Mouse (Mus musculus): ENCODE results near the gene Ntm.
A peak's percentile ranks its signal among the peaks of the same experiment; 100 is the strongest.

Gene Ntm

DNA sequence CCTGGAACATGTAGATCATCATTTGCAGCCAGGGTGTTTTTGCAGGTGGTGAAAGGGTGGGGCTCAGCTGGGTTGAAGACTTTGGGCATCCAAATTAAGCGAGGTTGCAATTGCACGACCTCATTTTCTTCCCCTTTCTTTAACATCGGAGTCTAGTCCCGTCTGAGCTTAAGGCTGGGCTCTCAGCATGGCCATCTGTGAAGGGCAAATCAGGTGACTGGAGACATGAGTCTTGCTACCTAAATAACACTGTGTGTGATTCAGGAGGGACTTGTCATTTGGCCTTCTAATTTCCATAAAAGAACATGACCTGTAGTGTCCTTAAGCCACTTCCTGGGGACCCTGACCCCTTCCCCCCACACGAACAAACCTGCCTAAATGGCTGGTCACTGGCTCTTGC lies 394.4 kb downstream of the Ntm start:
- no peak for DNase-seq

DNA sequence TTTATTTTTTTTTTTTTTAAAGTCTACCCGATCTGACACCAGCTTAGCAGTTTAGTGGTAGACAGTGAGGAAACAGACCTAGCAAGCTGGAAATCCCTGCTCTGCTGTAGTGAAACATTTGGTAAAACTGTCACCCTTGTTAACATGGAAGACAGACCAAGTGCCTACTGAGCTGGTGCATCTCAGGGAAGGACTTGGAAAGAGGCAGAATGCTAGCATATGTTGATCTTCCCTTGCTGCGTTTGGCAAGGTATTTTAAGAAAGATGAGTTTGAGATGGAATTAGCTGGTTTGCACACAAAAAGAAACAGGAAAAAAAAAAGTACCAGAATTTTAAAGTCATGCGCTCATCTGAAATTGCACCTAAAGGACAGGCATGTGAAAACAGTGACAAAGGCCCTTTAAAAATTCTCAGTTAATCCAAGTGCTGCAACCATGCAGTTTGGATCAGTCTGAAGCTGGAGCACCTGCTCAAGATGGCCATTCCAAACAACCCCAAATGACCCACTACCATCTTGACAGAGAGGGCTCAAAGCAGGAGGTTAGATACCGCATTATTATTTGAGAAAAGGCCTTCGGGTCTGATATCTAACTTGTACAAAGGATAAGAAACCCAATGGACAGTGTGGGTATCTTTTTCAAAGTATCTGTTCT lies 400.4 kb downstream of the Ntm start:
- no peak for DNase-seq

DNA sequence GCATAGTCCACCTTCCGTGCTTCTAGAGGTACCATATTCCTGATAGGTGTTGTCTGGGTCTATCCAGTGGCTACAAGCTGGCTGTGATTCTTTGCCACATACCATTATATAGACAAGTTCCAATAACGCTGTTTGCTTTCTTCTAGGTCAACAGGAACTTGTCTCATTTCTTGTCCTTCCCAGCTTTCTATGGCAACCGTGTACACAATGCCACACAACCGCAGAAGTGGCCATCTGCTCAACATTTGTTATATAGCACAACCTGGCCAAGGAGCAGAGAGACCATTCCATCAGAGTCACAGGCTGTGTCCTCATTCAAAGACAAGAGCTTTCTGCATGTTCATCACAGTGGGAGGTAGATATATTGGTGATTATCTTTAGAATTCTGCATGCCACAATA lies 404.0 kb downstream of the Ntm start:
- no peak for DNase-seq

DNA sequence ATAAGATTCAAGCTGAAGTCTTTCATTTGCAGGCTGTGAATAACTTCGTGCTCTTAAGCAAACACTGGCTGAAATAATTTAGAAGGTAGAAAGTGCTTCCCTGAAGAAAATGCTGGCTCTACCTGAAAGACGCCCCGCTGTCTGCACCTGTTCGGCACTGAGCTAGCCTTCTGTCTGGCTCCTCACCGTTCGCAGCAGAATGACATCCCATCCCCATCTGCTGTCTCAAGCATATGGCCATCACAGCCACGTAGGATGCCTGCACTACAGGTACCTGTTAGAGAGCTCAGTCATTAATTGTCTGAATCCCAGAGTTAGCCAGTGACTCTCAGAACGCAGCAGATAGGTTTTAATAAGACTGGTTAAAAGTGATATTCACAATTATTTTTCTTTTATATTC lies 412.4 kb downstream of the Ntm start:
- DNase-seq = no peak

DNA sequence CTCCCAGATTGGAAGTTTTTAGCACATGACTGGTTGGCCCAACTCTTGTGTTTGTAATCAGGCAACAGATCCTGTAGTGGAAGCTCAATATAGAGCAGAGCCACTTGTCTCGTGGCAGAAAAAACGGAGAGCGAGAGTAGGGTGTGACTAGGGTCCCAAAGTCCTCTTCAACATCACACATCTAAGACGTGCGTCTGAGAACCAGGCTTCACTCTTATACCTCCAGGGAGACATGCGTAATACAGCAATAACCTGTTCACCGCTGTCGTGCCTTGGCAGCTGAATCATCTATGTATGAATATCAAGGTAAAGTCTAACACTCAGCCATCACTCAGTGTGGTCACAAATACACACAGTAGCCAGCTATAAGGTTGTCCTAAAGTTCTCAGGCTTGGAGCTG lies 412.8 kb downstream of the Ntm start:
- no peak for DNase-seq

DNA sequence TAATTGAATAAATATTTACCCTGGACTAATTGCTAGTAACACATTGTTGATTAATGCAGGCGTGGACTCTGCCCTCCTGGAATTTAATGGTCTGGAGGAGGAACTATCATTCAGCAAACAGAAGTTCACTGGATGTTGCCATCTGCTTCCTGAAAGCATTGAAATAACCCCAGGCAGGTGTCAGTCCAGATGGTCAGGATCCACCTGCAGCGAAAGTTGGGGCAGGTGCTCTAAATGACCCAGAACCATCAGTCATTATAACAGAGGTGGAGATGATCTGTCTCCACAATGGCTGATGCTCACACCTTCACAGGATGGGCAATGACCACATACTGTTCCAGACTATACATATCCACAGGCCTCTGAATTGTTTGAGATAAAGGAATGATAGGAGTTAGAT lies 426.5 kb downstream of the Ntm start:
- DNase-seq = no peak

DNA sequence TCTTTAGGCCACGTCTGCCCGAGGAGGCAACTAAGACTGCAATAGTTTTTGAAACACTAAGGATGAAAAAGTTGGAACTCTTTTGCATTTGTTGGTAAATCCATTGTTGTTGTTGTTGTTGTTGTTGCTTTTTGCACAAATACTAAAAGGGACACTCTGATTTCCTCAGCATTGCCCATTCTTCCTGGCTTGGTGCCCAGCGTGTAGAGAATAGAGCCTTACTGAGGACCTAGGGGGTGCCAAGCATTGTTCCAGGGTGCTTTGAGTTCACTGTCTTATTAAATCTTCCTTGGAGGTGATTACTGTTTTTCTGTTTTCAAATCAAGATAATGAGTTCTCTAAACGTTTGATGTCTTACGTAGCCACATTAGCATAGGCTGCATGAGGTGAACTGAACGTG lies 428.2 kb downstream of the Ntm start:
- DNase-seq = no peak

DNA sequence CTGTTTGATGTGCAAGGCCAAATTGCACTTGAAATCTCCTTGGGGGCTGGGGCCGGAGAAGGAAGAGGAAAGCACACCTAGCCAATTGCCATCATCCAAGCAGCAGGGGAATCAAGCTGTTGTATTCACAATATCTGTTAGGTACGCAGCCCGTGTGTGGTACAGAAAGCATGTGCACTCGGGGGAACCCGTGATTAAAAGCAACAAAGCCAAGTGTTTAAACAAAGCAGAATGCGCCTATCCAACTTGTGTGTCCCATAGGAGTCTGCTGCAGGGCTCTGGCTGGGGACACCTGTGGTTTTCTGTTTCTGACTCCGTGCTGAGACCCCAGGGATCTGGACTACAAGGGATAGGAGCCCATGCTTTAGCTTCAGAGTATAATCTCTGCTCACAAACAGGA lies 428.6 kb downstream of the Ntm start:
- DNase-seq = no peak

DNA sequence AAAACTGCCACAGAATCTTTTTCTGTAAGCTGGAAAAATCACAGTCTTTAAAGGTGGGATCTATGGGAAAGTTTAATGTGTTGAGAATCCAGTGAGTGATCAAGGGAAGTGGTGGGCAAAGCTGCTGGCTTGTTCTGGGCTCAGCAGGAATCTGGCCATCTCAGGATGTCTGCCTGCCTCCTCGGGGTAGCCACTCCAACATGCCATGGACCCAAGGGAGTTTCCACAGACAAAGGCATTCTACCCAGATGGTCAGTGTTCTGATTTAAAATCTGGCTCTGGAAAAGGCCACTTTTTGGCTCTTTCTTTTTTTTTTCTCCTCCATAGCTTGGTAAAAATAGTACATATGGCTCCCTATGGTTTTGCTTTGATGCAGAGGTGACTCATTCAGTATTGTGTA lies 429.4 kb downstream of the Ntm start:
- DNase-seq = no peak

DNA sequence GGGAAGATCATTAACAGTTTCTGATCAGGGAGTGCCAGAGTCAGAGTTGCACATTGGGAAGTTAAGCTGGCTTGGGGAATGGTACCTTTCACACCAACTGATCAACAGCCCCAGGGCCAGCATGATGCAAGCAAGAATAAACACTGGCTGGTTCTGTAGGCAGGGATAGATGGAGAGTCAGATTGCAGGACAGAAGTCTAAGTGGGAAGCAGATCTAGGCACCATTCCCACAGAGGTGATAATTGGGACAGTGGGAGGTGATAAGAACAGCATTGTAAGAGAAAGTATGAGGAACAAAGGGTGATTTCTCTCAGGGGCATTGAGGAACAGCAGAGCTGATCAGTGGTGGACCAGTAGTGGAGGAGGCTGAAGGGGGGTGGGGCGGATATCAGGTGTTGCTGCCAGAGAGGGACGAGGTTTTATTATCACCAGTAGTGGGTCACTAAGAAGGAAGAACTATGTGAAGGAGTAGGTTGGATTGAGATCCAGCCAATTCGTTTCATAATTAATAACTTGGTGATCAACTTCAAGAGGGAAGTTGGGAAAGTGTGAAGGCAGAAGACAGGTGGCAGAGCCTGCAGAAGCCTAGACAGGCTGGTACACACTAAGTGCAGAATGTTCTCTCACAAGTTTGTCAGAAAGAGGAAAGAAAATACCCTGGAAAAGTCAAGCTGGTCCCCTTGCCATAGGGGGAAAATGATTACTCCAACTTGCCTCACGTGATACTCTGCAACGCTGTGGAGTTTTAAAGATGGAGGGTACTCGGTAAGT lies 431.6 kb downstream of the Ntm start:
- no peak for DNase-seq

DNA sequence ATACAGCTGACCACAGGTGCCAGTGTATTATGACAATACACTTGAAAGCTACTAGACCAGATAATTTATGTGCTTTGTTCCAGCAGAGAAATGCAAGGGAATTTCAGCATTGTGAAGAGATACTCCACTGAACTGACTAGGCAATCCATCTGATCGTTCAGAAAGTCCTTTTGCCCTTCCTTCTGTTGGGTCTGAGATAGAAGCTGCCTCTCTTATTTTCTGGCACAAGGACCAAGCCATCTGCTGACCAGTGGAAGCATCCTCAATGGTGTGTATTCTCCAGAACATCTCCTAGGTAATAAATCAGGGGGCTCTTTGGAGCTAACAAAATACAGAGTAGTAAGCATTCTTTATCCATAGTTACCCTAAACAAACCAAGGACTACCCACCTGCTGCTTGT lies 438.8 kb downstream of the Ntm start:
- no peak for DNase-seq

DNA sequence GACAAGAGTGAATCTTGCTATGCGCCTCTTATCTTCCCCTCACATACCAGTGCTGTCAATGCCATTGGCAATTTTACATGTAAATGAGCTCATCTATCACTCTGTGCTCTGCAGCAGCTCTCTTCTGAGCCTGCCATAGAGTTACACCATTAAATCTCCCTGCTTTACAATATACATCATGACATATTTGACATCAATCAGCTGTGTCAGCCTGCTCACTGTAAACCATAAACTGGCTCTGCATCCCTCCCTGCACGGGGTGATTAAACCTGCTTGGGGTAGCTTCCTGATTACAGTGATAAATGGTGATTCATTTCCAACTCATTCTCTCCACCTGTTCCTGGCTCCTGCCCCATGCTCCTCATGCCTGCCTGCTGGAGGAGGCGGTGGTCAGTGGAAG lies 439.7 kb downstream of the Ntm start:
- peak; percentile 30 for DNase-seq

DNA sequence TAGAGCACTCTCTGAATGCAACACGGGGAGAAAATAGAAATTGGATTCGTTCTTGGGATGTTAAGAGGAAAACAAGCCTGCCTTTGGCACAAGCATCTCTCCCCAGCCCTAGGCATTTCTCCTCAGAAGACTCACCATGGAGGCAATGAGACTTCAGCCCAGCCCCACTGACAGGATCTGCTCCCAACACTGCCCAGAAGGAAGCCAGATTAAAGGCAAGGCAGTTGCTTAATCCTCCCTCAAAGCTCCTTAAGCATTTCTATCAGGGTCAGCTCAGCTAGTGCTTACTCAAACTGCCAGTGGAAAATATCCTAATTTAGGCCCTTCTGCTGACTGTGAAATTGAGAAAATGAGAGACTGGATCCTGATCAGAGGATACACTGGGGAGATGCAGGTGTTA lies 443.8 kb downstream of the Ntm start:
- DNase-seq = peak; percentile 81

DNA sequence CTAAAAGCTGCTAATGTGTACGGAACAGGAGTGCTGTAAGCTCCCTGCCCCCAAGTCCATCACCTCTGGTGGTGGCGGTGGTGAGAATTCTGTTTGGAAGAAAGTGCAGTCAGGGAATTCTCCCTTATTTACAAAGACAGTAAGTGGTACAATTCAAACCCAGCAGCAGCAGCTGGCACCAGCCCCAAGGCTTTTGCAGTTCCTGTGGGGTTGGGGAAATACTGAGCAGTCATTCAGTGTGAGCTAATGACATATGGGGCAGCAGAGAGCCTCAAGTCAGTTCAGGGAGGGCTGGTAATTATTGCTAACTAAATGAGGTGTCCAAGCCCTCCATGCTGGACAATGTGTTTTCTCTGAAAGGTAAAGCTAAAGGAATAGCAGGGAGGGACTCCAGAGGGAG lies 446.3 kb downstream of the Ntm start:
- DNase-seq = peak; percentile 49

DNA sequence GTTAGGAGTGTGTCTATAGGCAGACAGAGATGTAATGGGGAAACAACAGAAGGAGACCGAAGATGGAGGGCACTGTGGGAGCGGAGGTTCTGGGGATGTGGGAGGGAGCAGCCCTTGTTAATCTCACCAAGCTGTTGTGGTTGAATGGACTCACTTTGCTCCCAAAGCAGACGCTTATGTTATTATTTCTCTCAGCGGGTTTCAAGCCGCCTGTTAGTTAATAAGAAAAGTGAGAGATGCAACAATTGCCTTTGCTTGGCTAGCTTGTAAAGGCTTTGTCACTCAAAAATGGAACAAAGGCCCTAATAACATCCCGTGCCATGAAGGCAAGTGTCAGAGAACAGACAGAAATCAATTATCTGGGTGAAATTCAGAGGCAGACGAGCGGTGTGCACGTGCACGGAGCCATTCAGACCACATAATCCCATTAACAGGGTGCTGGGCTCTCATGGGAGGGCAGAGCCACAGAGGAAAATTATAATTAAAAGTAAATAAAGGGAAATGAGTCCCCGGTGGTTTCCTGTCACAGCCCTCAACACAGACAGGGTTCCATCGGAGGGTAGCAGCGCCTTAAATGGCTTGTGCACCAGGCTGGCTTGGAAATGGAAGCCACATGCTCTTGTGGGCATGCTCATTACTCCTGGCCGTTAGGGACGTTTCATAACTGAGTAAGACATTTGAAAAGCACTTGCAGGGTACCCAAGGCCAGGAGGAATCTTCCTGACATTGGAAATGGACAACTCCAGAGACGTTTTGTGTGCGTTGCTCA lies 448.2 kb downstream of the Ntm start:
- peak; percentile 92 for DNase-seq

DNA sequence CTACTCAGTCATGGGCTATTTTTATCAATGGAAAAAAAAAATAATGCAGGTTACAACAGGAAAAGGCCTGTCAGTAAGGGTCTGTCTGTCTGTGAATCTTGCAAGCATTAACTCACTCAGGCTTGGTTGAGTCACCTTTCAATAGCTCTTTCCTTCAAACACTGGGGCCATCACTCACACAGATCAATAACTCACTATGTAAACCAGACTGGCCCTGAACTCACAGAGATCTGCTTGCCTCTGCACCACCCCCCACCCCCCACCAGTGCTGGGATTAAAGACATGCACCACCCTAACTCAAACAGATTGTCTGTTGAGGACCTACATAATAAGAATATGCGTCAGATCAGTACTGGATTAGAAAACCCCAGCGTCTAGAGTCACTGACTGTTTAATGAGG lies 466.9 kb downstream of the Ntm start:
- peak; percentile 26 for DNase-seq

DNA sequence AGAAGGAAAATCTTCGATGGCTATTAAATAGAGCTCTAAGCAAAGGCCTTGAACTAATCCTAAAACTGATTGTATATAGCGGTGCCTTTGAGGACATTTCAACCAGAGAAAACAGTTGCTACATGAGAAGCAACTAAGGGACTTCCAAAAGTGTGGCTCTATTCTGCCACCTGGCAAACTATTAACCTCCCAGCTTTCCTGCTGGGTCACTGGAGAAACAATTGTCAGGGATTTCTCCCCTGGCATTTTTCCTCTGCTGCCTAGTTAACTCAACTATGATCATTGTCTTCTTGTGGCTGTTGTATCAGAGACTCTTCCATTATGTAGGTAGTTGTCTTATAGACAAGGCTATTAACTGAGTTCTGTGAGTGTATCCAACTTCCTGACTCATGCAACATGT lies 480.7 kb downstream of the Ntm start:
- no peak for DNase-seq

DNA sequence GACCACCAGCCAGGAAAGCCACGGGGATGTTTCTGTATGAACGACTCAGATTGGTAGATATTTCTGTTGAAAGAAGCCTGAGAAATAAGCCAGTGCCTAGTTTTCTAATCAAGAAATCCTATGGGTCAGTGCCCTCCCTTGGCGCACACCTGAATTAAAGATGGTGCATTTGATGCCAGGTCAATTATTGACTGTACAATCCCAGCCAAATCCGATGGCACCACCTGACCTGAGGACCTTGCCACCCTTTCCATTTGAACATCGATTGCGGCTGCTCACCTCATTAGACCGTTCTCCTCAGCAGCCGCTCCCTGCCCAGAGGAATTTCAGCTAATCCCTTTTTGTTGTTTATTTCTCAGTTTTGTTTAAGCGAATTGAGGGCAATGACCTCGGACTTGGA lies 483.9 kb downstream of the Ntm start:
- DNase-seq = no peak

DNA sequence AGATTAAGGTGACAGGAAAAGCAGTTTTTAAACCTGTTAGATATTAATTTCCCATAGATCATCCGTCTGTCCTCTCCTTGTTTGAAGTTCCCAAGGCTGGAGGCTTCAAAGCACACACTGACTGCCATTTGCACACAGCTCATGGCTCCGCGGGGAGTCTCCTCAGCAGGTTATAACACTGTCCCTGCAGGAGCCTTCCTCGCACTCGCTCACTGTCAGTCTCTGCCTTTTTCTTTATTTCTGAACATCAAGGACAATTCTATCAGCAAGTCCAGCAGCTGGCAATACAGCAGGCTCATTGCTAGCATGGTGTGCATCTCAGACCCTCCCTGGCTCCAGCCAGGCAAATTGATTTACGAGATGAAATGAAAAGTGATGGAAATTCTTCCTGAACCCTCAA lies 485.7 kb downstream of the Ntm start:
- DNase-seq = no peak

DNA sequence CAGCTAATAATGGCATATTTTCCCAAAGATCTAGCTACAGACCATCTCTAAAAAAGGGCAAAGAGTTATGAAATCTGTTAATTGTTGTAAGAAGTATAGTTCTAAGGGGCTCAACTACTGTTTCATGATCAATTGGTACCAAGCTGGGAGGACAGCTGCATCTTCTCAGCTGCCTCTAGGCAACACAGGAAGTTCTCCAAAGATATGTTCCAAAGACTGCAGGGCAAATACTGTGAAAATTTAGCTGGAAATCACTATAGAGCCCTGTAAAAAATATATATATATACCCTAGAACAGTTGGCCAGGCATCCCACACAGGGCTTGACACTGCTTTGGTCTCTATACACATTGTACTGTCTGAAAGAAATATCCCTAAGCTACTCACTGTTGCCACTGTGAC lies 489.5 kb downstream of the Ntm start:
- no peak for DNase-seq

DNA sequence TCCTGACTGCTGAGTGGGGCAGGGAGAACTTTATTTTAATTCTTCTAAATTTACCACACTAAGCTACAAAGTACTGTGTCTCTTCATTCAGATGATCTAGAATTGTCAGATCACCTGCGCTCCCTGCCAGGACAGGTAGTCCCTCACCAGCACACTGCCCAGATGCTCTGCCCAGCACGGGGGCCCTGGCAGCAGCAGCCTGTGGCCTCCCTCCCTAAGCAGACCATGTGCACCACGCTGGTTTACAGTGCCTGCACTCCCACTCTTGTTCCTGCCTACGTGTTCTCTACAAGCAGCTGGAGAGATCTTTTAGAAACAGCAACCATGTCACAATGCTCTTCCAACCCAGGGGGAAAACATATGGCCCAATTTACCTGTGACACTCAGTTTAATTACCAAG lies 490.7 kb downstream of the Ntm start:
- no peak for DNase-seq

DNA sequence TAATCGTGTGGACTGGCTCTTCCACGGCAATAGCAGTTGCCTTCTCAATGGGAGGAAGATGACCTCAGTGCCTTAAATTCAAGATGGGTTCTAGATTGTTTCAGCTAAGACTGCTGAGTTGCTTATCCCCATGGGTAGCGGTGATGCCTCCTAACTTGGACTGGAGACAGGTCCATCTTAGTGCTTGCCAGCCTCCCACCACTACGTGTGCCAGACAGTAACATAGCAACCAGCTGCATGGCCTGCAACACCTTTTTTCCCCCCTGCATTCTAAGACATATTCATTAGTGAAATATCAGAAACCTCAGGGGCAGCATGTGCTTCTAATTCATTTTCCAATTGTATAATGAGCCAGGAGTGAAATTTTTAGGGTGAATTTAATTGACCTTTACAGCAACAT lies 498.2 kb downstream of the Ntm start:
- no peak for DNase-seq

DNA sequence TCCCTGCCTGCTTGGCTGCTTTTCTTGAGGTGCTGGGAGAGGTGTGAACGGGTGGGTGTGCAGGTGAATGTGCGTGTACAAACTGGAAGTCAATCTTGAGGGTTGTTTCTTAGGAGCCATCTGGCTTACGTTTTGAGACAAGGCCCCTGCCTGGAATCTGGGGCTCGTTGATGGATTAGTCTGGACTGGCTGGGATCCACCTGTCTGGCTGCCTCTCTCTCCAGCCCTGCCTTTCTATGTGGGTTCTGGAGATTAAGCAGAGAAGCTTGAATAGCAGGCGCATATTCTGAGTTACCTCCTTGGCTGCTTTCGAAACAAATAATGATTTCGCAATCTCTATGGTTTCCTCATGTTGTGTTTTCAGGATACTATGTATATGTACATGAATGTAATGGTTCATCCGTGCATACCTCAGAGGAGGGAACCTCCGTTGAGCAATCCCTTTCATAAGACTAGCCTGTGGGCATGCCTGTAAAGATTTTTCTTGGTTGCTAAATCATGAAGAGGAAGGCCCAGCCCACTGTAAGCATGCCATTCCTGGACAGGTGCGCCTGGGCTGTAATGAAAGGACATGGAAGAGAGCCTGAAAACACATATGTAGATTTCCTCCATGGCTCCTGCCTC lies 499.9 kb downstream of the Ntm start:
- DNase-seq = no peak

Data from retina, postnatal 1 day (tissue).